Mouse (Mus musculus) CD4-positive helper T cell, adult 2 months (primary cell): ENCODE results near the gene Rack1.
A peak's percentile ranks its signal among the peaks of the same experiment; 100 is the strongest.
"Not testable (repeated sequence)": the region's sequence is repeated elsewhere in the genome, so short reads cannot be mapped to it uniquely, and the experiment has no call there.

Source experiments
- DNase-seq: peaks from one replicate; pipeline ENCODE4 v3.0.0-alpha.2; 2012; ENCODE audit warnings: low read depth, missing footprints, low spot score

Gene Rack1

DNA sequence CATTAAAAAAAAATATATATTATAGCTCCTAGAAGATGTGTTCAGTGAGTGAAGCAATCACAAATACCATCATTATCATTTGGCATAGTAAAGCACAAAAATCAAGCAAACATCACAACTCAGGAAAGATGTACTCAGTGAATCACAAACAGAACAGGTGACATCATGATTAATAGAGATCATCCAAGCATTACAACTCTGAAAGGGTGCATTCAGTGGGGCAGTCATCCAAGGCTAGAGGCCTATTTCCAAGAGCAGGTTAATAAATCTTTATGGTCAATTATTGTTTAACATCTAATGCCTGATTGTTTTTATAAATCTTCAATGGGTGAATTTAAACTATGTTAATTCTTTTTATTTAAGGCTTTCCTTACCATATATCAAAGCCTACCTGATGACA, 40.7 kb downstream of the Rack1 start:
- DNase-seq = no peak

DNA sequence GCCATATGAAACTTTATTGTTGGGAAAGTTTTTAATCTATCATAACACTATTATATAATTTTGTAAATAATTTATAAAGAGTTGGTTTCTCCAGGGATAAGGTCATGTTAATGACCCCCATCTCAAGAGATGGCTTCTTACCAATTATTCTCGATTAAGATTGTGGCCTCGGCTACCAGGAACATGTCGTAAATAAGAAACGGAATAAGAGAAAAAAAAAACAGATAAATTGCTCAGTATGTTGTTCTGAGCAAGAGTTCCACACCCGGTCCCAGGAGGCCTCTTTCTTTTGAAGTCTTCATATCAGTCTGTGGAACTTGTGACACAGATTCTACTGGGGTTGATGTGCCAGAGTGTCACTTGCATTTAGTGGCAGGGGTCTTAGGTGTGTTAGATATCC, 41.1 kb downstream of the Rack1 start:
- DNase-seq = no peak

DNA sequence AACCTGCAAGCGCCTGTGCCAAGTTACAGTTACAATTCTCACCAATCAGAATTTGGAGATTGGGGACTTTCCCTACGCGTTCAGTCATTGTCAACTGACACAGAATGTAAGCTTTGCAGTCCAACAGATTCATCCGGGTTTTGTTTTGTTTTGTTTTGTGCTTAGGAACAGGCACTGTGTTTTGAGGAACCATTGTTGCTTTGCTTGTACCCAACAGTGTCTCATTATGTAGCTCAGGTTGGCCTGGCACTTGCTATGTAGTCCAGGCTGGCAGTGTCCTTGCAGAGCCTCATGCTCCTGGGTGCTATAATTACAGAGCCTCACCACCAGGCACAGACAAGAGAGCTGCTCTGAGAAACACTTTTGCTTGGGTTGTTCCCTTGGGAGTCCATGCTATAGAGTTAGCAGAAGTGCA, 42.3 kb downstream of the Rack1 start:
- no peak for DNase-seq

DNA sequence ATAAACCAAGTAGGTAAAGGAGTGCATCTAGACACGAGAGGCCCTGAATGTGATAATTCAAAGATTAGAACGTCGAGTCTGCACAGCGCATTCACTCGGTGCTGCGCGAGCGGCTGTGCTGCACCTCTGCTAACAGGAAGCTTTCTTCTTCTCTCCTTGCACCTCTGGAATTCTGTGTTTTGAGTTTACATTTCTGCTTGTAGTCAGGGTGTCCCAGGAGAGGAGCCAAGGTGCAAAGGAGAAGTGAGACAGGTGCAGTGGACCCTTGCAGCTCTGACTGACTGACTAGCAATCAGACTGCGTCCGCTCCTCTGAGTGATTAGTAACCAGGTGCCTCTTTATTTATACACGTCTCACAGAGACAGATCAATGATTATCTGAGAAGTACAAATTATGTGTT, 43.1 kb downstream of the Rack1 start:
- DNase-seq = no peak

DNA sequence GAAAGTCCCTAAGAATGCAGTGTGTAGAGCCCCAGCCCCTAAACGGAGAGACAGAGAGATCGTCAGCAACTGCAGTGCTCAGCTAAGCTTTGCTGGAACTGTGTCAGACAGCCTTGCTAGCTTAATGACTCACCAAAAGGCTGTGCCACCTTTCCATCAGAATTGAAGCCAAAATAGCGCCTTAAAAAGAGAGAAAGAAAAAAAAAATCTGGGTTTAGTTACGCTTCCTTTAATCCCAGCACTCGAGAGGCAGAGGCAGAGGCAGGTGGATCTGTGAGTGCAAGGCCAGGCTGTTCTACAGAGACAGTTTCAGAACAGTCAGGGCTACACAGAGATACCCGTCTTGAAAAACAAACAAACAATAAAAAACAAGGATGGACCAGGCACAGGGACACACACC, 44.2 kb downstream of the Rack1 start:
- no peak for DNase-seq

DNA sequence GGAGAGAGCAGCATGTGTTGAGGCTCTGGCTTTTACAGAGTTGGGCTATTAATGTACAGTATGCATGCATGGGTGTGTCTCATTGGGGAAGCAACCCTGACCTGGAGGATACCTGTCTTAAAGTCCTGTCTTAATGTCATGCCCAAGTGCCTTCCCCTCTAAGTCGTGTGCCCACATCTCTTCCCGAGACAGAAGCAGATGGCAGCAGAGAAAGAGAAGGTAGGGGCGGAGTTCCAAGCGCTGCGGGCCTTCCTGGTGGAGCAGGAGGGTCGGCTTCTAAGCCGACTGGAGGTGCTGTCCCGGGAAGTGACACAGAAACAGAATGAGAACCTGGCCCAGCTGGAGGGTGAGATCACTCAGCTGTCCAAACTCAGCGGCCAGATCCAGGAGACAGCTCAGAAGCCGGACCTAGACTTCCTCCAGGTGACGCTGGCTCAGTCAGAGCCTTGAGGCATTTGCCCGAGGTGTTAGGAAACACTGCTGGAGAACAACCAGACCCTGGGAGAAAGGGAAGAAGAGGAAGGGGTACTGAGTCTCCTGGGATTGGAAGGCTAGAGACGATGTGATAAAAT, 45.2 kb downstream of the Rack1 start:
- no peak for DNase-seq

DNA sequence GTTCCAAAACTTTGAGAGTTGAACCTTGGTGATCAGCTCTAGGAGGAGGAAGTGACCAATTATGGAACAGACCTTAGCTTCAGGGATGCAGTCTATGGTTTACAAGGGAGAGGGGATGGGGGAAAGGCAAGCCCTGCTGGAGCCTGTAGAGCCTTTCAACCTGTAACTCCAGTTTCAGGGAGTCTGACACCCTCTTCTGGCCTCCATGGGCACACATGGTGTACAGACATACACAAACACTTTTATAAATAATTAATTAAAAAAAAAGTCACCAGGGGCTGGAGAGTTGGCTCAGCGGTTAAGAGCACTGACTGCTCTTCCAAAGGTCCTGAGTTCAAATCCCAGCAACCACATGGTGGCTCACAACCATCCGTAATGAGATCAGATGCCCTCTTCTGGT, 46.2 kb downstream of the Rack1 start:
- not testable (repeated sequence) for DNase-seq

DNA sequence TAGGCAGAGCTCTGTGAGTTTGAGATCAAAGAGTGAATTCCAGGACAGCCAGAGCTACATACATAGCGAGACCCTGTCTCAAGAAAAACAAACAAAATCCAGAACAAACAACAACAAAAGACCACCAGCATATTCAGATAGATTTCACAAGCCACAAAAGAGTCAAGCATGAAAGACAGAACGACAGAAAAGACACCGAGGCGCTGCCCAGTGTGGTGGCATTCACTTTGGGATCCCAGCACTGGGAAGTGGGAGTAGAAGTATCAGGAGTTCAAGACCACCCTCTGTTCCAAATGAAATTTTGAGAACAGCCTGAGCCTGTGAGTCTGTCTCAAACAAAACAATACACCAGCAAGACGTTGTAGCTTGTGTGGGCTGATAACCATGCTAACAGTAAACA, 46.7 kb downstream of the Rack1 start:
- no peak for DNase-seq

DNA sequence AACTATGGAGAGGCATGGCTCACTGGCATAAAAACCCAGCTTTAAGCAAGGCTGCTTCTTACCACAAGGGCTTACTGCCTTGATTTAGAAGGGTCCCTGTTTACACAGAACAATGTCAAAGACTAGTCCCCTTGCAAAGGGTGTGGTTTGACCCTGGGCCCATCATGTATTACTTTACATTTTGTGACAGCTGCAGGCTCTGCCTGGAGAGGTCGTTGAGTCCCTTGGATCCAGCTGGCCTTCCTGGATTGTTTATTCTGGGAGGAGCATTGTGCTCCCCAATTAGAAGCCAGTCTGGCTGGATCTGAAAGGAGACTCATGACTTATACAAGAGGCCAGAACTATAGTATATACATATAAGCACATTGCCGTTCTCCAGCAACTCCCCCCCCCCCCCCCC, 50.1 kb downstream of the Rack1 start:
- no peak for DNase-seq

DNA sequence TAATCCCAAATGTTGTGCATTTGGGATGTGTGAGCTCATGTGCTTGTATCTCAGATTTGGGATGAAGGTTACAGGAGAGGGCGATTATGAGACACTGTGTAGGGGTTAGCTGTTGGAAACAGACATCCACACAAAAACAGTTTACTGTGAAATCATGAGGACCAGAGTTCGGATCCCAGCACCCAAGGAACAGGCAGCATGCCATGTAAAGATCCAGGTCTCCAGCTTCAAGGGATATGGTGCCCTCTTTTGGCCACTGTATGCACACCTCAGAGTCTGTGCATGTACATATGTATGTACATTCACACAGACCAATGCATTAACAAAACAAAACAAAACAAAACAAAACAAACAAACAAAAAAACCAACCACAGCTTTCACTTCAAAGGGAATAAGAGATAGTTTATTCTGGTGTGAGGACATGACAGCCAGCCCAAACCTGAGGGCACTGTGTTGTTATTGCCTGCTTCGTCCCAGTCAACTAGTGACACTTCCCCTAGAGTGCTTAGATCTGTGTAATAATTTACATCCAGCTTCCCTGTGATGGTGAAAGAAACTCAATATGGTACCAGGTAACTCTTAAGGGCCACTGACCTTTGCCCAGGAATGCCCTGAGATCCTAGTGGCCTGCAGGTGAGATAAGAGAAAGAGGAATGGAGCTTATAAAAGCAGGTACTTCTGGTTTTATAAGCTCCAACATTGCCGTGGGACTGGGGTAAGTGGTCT, 51.3 kb downstream of the Rack1 start:
- DNase-seq = no peak

DNA sequence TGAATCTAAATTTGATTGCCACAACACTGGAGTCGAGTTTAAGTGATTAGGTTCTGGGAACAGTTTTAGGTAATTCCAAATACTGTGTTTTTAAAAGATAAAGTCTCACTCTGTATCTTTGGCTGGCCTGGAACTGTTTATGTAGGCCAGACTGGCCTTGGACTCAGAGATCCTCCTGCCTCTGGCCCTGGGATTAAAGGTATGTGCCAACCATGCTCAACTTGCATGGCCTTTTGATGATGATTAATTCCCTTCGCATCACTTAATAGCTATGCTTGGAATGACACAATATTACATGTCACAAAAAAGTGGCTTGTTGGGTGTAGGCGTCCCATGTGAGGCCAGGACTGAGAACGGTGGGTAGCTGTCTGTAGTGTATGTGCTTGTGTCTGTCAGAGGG, 52.1 kb downstream of the Rack1 start:
- DNase-seq = no peak

DNA sequence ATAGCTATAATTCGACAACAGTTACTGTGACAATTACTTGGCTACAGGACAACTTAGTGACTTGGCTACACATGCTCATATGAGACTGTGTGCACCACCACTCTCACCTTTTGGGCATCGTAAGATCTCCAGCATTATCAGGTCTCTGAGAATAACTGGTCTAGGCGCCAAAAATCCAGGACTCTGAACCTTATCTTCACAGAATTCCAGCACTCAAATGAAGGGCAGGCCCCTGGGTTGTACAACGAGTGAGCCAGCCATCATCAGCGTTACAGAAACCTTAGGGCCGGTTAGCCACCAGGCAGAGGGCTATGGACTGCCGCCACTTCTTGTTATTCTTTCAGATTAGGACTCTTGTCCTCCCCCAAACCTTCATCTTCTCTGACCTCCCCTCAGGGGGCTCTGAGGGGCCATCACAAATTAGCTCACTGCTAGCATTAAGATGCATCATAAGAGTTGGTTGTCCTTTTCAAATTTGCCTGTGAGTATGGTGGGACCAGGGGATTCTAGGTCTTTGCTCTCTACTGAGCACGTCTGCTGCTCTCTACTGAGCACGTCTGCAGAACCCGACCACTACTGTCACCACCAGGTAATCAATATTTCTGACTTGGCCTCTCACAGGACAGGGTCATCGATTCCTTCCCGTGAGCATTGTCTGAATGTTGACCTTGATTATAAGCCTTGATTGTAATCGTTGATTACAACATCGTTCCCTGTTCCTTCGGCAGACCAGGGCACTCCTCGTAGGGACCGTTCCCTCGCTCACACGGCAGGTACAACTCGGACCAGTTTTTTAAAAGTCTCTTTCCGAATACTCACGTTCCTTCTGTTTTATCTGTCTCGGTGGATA, 52.7 kb downstream of the Rack1 start:
- DNase-seq = no peak

DNA sequence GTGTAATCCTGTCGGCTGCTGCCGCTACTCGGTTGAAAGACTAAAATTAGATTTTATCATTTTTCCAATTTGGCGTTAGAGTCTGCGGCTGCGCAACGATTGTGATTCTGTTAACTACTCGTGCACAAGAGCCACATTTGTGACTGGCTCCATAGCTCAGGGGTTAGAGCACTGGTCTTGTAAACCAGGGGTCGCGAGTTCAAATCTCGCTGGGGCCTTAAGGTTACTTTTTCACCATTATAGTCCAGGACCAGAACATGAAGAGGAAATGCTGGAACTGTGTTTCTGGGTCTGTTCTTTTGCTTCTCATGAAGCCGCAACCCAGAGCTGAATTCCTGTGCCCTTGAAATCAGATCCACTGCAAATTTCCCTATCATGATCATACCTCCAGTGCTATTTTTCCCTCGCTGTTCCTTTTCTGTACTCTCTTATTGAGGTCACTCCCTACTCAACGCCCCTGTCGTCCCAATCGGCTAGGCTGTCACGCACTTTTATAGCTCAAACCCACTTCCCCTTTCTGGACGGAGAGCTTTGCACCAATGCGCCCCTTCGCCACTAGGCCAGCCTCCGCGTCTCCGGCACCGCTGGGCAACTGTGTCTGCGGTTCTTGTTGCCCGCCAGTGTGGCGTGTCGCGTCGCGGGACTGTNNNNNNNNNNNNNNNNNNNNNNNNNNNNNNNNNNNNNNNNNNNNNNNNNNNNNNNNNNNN, 53.5 kb downstream of the Rack1 start:
- DNase-seq = peak; percentile 87
